ENCODE assay signal across 8 mouse cellular contexts in the genomic region with DNA sequence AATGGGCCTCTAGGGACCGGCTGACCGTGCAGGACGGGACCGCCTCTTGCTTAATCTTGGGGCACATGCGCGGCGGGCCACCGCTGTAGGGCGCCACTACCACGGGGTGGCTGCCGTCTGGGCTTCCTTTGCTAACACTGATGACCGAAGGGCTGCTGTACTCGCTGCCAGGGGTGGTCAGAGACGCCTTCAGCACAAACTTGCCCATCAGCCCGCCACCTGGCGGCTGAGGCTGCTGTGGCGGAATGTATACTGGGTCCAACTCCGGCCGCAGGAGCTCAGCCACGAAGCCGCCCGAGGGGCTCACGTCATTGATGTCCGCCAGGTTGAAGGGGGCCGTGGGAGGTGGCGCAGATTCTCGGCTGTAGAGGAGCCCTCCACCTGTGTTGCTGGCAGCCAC. TPM values are rescaled to one million over a fixed set of nuclear protein-coding genes. Genes with fewer than 3 reads are reported as not detected.
DNase-seq lines count a peak whose midpoint lies in the region; ATAC-seq lines count a peak whose summit lies in the region.

No protein-coding gene starts in this region.

- WGBS in hindbrain, embryonic 14.5 days: under 1% methylated on average over 27 of the region's 27 CpGs

- H3K27me3 ChIP-seq in hindbrain, embryonic 14.5 days (ENCODE audit: control insufficient read depth, insufficient read depth, low read length): peaks cover 23% of the 10 kb centered on the region

- H3K4me2 ChIP-seq in hindbrain, embryonic 14.5 days (replicated peaks): peak overlapping the region; percentile 90

- ATAC-seq in hindbrain, embryonic 14.5 days (ENCODE audit: low FRiP score): no peak

- no peaks in the 10 kb centered on the region for H3K9me3 ChIP-seq in hindbrain, embryonic 14.5 days (ENCODE audit: control insufficient read depth, low read length)

- H3K9ac ChIP-seq in hindbrain, embryonic 14.5 days: peak overlapping the region; percentile 77

- peak; percentile 82 for DNase-seq in Muller cell, postnatal 12 days (ENCODE audit: inconsistent ontology term)
- peak; percentile 36 to 61 for DNase-seq in cerebellum, postnatal 25 days
- peak; percentile 71 for DNase-seq in gastrocnemius, adult 18-20 months (ENCODE audit: low spot score)
- DNase-seq in hindbrain, embryonic 14.5 days (ENCODE audit: low spot score): peak; percentile 76
- DNase-seq in left cerebral cortex, adult 11 months (ENCODE audit: low spot score): peak; percentile 37
- peak; percentile 88 for DNase-seq in lung, postnatal 25 days (ENCODE audit: low spot score)
- DNase-seq in retina, embryonic 14.5 days (ENCODE audit: low spot score): peak; percentile 83
- peak; percentile 74 to 75 for DNase-seq in urinary bladder, adult 18-20 months (ENCODE audit: low spot score in 2 of 2)

- peak overlapping the region; percentile 71 for H3K4me3 ChIP-seq in hindbrain, embryonic 14.5 days (replicated peaks; ENCODE audit: low read length)

- H3K27ac ChIP-seq in hindbrain, embryonic 14.5 days: no peak overlapping the region

- peaks cover 23% of the 10 kb centered on the region for H3K4me1 ChIP-seq in hindbrain, embryonic 14.5 days (replicated peaks; ENCODE audit: control insufficient read depth, insufficient read depth, low read length)

- H3K36me3 ChIP-seq in hindbrain, embryonic 14.5 days (replicated peaks; ENCODE audit: control insufficient read depth, insufficient read depth): no peaks in the 10 kb centered on the region

RNA-seq across cellular contexts. Expression of gene Klf4, which starts 2.0 kb away (rescaled TPM):
- total RNA-seq in gastrocnemius, adult 18-20 months (2021): 10 to 100 TPM; 16.0 to 46.3 TPM
- polyA plus RNA-seq in hindbrain, embryonic 14.5 days (2014; fragmentation: Nextera tagmentation; extraction: Ambion mirVana): 2.5 and 3.7 TPM in 2 replicates

Comparison
In these comparisons a context has a peak if more than half of its experiments do, and no peak if none do; other contexts are left out.
1. DNase-seq: peak in every context shown above with its lines; median percentile 88 in lung, postnatal 25 days; 83 in retina, embryonic 14.5 days; 82 in Muller cell, postnatal 12 days; 76 in hindbrain, embryonic 14.5 days; 74 in urinary bladder, adult 18-20 months; 71 in gastrocnemius, adult 18-20 months; 48 in cerebellum, postnatal 25 days; 37 in left cerebral cortex, adult 11 months.